Mouse (Mus musculus) liver, embryonic 14.5 days (tissue): ENCODE measurements around the gene Gm49388. TPM values are rescaled to one million over a fixed set of nuclear protein-coding genes. Genes with fewer than 3 reads are reported as not detected.

Source experiments
- ATAC-seq: fragments of 200-750 bp; cut with Nextera tagmentation; 2 replicates; pipeline ENCODE4 v1.8.0; 2017; ENCODE audit warnings: moderate number of reproducible peaks, mild to moderate bottlenecking, moderate library complexity; ENCODE audit not compliant: insufficient read depth
- DNase-seq, 3 experiments: peaks; one replicate each; pipeline ENCODE4 v3.0.0-alpha.2; 2012 to 2013; ENCODE audit warnings: low read depth in 3 of 3, low spot score in 3 of 3
- H3K27ac ChIP-seq: fragments of 300-500 bp; sonication (generic); 2 replicates; pipeline ENCODE4 v1.5.1; 2014; ENCODE audit warnings: moderate library complexity, mild to moderate bottlenecking, control low read depth, inconsistent platforms
- H3K27me3 ChIP-seq: fragments of 300-500 bp; sonication (generic); 2 replicates; pipeline ENCODE4 v1.6.1; 2014; ENCODE audit warnings: mild to moderate bottlenecking, low read length, moderate library complexity; ENCODE audit not compliant: control insufficient read depth, insufficient read depth
- H3K36me3 ChIP-seq: fragments of 300-500 bp; sonication (generic); replicated peaks from 2 replicates; pipeline ENCODE4 v1.6.1; 2014; ENCODE audit warnings: low read depth; ENCODE audit not compliant: control insufficient read depth, insufficient read depth
- H3K4me1 ChIP-seq, 2 experiments: fragments of 200-500 bp in 1 of 2; fragments of 300-500 bp in 1 of 2; sonication (generic) in 1 of 2; replicated peaks; 2 replicates each; pipeline ENCODE4 v1.6.1; 2012 to 2014; ENCODE audit warnings: antibody characterized with exemption in 1 of 2, inconsistent platforms in 1 of 2, low read length in 1 of 2; ENCODE audit not compliant: control insufficient read depth in 2 of 2, insufficient read depth in 2 of 2
- H3K4me2 ChIP-seq: fragments of 300-500 bp; sonication (generic); 2 replicates; pipeline ENCODE4 v1.6.1; 2014; ENCODE audit warnings: low read depth, mild to moderate bottlenecking, control low read depth, moderate library complexity
- H3K4me3 ChIP-seq, 2 experiments: fragments of 200-500 bp in 1 of 2; fragments of 300-500 bp in 1 of 2; sonication (generic) in 1 of 2; 2 replicates each; pipeline ENCODE4 v1.5.1; 2012 to 2014; ENCODE audit warnings: low read depth in 2 of 2, low read length in 2 of 2, mild to moderate bottlenecking in 2 of 2, control low read depth in 1 of 2, inconsistent platforms in 1 of 2, moderate library complexity in 1 of 2; ENCODE audit not compliant: insufficient read depth in 1 of 2
- H3K9ac ChIP-seq: fragments of 300-500 bp; sonication (generic); replicated peaks from 2 replicates; pipeline ENCODE4 v1.6.1; 2014; ENCODE audit warnings: mild to moderate bottlenecking, control low read depth, moderate library complexity
- H3K9me3 ChIP-seq: fragments of 300-500 bp; sonication (generic); 2 replicates; pipeline ENCODE4 v1.6.1; 2016; ENCODE audit warnings: low read length, mixed read lengths; ENCODE audit not compliant: control insufficient read depth
- CTCF ChIP-seq: IDR thresholded peaks from 2 replicates; pipeline ENCODE4 v1.5.1; 2016; ENCODE audit warnings: antibody characterized with exemption, low read depth, control low read depth
- EP300 ChIP-seq: IDR thresholded peaks from 2 replicates; pipeline ENCODE4 v1.6.1; 2016; ENCODE audit warnings: antibody characterized with exemption, low read depth
- WGBS: fragments of 180-500 bp; shearing (Covaris S2); extraction: QIAGEN DNeasy Blood & Tissue Kit; methylation state at CpG from one replicate; pipeline ENCODE4 v1.1.7; 2014; ENCODE audit not compliant: insufficient replicate concordance; 5-methylcytosine and 5-hydroxymethylcytosine counted together
- polyA plus RNA-seq, 2 experiments: library from polyadenylated mRNA; depleted of rRNA in 1 of 2; stranded (reverse) in 1 of 2; unstranded in 1 of 2; fragments of >200 nt; fragmentation: Nextera tagmentation in 1 of 2; extraction: Ambion mirVana in 1 of 2; gene quantifications; 2 replicates each; pipeline versions ENCODE4 v1.2.1 to v1.2.3; 2012 to 2014

Gm49388 gene
- polyA plus RNA-seq, 2 experiments = 1.2 TPM; not detected in 1

GRCm38 (mm10) chr7:127797076-127797845 lies 11.9 kb downstream of the Gm49388 start:
- TF ChIP-seq CTCF (no peak), EP300 (no peak)

GRCm38 (mm10) chr7:127798591-127798990 lies 13.2 kb downstream of the Gm49388 start:
- DNase-seq (no peak), ATAC-seq (no peak)
- Histone ChIP-seq H3K4me3 (no peak overlapping the region), H3K27me3 (no peaks in the 10 kb centered on the region), H3K4me1 (peaks cover 0 to 2% of the 10 kb centered on the region in 2 experiments; a peak in 1 of 4 replicates), H3K36me3 (peaks cover 49% of the 10 kb centered on the region), H3K9ac (no peak overlapping the region), H3K27ac (no peak overlapping the region), H3K9me3 (no peaks in the 10 kb centered on the region), H3K4me2 (no peak overlapping the region)
- 86% methylated on average over 4 of the region's 4 CpGs for WGBS
- TF ChIP-seq EP300 = no peak
- no peak for TF ChIP-seq CTCF

More at GRCm38 (mm10) chr7:127797076-127797845, 11.9 kb downstream of the Gm49388 start:
- 89% methylated on average over 23 of the region's 23 CpGs for WGBS
- Histone ChIP-seq H3K4me2 (no peak overlapping the region), H3K4me1 (peaks cover 0 to 2% of the 10 kb centered on the region in 2 experiments; a peak in 1 of 4 replicates), H3K9me3 (no peaks in the 10 kb centered on the region), H3K36me3 (peaks cover 59% of the 10 kb centered on the region), H3K4me3 (no peak overlapping the region), H3K9ac (no peak overlapping the region), H3K27me3 (no peaks in the 10 kb centered on the region), H3K27ac (no peak overlapping the region)
- DNase-seq (no peak), ATAC-seq (no peak)

GRCm38 (mm10) chr7:127799211-127799610 lies 13.8 kb downstream of the Gm49388 start:
- 77% methylated on average over 13 of the region's 13 CpGs for WGBS

GRCm38 (mm10) chr7:127799738-127800137 lies 14.3 kb downstream of the Gm49388 start:
- no peak for ATAC-seq
- no peak for DNase-seq
- no peaks in the 10 kb centered on the region for H3K9me3 ChIP-seq
- no peak overlapping the region for H3K9ac ChIP-seq
- H3K36me3 ChIP-seq = peaks cover 43% of the 10 kb centered on the region
- H3K4me1 ChIP-seq = peaks cover 6 to 10% of the 10 kb centered on the region in 2 experiments
- TF ChIP-seq CTCF (no peak), EP300 (no peak)
- H3K27ac ChIP-seq = no peak overlapping the region
- H3K4me2 ChIP-seq = no peak overlapping the region
- no peaks in the 10 kb centered on the region for H3K27me3 ChIP-seq
- H3K4me3 ChIP-seq = no peak overlapping the region
- WGBS = 68% methylated on average over 1 of the region's 1 CpGs

More at GRCm38 (mm10) chr7:127799211-127799610, 13.8 kb downstream of the Gm49388 start:
- Histone ChIP-seq H3K27me3 (no peaks in the 10 kb centered on the region), H3K4me1 (peaks cover 1 to 5% of the 10 kb centered on the region in 2 experiments; a peak in 3 of 4 replicates), H3K4me3 (no peak overlapping the region), H3K4me2 (no peak overlapping the region), H3K27ac (no peak overlapping the region), H3K9me3 (no peaks in the 10 kb centered on the region), H3K9ac (no peak overlapping the region), H3K36me3 (peaks cover 45% of the 10 kb centered on the region)
- TF ChIP-seq CTCF (no peak), EP300 (no peak)
- no peak for DNase-seq
- no peak for ATAC-seq

GRCm38 (mm10) chr7:127800435-127801009 lies 15.1 kb downstream of the Gm49388 start, which contains the start of gene Hsd3b7:
Hsd3b7 (plus strand) TSS chr7:127800604.
- peaks cover 14 to 18% of the 10 kb centered on the region in 2 experiments for H3K4me1 ChIP-seq
- H3K4me2 ChIP-seq = peak within 1 kb of the TSS; percentile 57
- TF ChIP-seq EP300 (no peak), CTCF (peak; percentile 98)
- ATAC-seq = peak; percentile 40
- WGBS = 25% methylated on average over 6 of the region's 6 CpGs
- peak within 1 kb of the TSS; percentile 30 to 47 for H3K4me3 ChIP-seq
- DNase-seq = peak; percentile 61 to 69 (median 67)
- no peaks in the 10 kb centered on the region for H3K27me3 ChIP-seq
- no peaks in the 10 kb centered on the region for H3K9me3 ChIP-seq
- no peak within 1 kb of the TSS; the same call in 1 of the 2 replicates for H3K27ac ChIP-seq
- peak within 1 kb of the TSS; percentile 27; the same call in 1 of the 2 replicates for H3K9ac ChIP-seq
- H3K36me3 ChIP-seq = peaks cover 35% of the 10 kb centered on the region
